Mouse (Mus musculus) heart, adult 8-10 months (tissue): ENCODE measurements around the gene Cacna1s. TPM values are rescaled to one million over a fixed set of nuclear protein-coding genes. Genes with fewer than 3 reads are reported as not detected.
A peak's percentile ranks its signal among the peaks of the same experiment; 100 is the strongest.

Experiments
- DNase-seq: peaks from one replicate; pipeline ENCODE4 v3.0.0; 2022; ENCODE audit warnings: low spot score
- total RNA-seq, 4 experiments: library from RNA; stranded (reverse); gene quantifications; 2 replicates each; pipeline ENCODE4 v1.2.4; 2022

The Cacna1s gene
- total RNA-seq, 4 experiments from 2014 or later, result 15.3 to 19.4 (median 18.4) TPM

- DNase-seq, result no peak
Measured at GRCm38 (mm10) chr1:136136547-136136946, 84.0 kb downstream of the Cacna1s start.

GRCm38 (mm10) chr1:136137071-136137531 lies 84.6 kb downstream of the Cacna1s start:
- DNase-seq, result no peak

DNA sequence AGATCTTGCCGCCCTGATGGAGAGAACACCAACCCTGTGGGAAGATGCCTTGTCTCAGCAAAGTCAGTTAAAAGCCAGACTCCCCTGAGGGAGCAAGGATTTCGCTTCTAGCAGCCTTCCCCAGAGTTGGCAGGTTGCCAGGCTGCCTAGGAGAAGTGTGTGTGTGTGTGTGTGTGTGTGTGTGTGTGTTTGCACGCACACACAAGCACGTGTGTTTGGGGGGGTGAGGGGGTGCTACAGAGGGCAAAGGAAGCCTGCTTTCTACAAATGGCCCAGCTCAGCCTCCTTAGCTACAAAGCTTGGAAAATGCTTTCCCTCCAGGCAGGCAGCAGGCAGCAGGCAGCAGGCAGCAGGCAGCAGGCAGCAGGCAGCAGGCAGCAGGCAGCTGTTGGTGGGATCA lies 85.0 kb downstream of the Cacna1s start:
- no peak for DNase-seq

DNA sequence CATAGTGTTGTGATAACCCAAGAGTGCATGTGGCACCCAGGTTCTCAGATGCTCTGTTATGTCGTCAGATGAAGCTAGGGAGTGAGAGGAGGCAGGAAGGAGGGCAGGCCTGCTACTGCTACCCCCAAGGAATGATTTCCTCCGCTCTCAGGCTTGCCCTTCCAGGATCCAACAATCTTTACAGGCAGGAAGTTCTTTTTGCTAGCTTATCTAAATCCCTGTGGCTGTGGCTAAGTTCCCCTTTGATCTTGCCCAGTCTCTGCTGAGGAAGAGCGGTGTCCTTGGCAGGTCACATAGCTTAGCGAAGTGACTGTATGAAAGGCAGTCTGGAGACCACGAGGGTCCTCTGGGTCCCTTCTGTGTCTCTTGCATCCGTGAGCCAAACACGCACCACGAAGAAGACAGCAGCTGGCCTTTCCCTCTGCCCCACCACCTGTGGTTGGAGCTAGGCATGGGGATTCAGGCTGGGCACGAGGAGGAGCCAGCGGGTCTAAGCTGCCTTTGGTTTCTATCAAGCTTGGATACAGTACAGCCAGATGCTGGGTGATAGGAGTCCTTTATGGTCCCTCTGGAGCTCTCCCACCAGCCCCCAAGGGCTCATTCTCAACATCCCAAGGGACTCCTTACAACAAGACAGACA lies 85.8 kb downstream of the Cacna1s start:
- DNase-seq, result no peak

GRCm38 (mm10) chr1:136139990-136140640 lies 87.6 kb downstream of the Cacna1s start:
- DNase-seq, result peak; percentile 54

GRCm38 (mm10) chr1:136141176-136141950 lies 88.8 kb downstream of the Cacna1s start:
- DNase-seq, result no peak

GRCm38 (mm10) chr1:136142336-136142735 lies 89.8 kb downstream of the Cacna1s start:
- DNase-seq, result no peak

GRCm38 (mm10) chr1:136143514-136143913 lies 91.0 kb downstream of the Cacna1s start:
- DNase-seq, result no peak

DNA sequence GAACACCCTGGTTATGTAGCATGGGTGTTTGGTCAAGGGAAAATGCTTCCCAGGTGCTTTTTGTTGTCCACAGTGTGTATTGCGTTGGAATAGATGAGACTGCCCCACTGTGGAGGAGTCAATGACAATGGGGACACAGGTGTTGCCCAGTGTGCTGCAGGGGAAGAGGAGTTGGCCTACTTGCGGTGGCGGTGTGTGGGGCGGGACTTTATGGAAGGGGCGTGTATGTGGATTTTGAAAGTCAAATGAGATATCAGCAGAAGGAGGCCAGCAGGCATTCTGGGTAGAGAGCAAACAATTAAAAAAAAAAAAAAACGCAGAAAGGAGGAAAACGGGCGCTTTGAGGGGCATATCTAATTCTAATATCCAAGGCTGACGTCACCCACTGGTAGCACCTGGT lies 97.2 kb downstream of the Cacna1s start:
- no peak for DNase-seq

DNA sequence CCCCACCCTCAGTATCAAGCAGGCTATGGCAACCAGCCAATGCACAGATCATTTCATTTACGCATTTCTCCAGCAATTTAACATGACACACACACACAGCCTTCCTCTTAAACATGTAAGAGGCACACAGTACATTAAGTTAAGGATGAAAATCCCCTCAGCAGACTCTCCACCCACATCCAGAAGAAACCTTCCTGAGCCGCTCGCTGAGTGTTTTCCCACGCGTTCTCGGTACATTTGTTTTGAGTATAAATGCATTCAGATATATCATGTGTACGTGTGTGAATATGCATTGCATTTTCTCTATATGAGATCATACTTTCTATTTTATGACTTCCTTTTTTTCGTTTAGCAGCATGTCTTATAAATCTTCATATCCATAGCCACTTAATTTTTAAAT lies 98.8 kb downstream of the Cacna1s start:
- no peak for DNase-seq

GRCm38 (mm10) chr1:136156304-136156703 lies 103.8 kb downstream of the Cacna1s start:
- DNase-seq, result no peak

- no peak for DNase-seq
Measured at GRCm38 (mm10) chr1:136156951-136157350, 104.4 kb downstream of the Cacna1s start.

GRCm38 (mm10) chr1:136159830-136160229 lies 107.3 kb downstream of the Cacna1s start:
- DNase-seq, result no peak

GRCm38 (mm10) chr1:136160297-136160696 lies 107.7 kb downstream of the Cacna1s start:
- no peak for DNase-seq

DNA sequence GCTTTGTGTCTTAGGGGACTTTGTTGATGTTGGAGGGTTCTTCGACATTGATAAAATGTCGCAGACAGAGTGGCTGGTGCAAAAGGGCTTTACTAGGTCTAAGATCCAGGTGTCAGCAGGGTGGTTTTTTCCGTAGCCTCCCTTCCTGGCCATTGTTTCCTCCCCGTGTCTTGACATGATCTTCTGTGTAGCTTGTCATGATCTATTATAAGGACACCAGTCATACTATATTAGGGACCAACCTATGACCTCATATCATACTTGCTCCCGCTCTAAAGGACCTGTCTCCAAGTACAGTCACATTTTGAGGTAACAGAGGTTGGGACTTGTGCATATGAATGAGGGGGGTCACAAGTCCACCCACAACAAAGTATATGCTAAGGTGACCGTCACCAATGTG lies 108.4 kb downstream of the Cacna1s start:
- no peak for DNase-seq

DNA sequence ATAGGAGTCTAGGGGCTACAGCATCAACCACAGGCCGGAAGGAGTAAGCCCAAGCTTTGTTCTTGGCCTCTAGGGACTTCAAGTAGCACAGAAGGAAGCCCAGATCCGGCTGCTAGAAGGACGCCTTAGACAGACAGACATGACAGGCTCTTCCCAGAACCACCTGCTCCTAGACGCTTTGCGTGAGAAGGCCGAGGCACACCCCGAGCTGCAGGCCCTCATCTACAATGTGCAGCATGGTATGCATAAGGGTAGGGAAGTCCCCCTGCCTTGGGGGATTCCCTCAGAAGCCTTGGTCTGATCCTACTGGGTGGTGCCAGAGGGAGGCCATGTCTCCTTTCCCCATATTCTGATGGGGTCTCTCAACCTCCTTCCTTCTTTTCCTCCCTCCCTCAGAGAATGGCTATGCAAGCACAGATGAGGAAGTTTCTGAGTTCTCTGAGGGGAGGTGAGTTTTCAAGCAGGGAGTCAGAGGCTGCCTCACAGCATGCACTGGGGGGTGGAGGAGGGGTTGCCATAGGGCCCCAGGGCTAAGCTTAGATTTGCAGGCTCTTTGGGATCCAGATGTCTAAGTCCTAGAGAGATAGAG lies 108.9 kb downstream of the Cacna1s start:
- DNase-seq, result no peak

- DNase-seq, result no peak
Measured at GRCm38 (mm10) chr1:136165436-136165835, 112.9 kb downstream of the Cacna1s start.

DNA sequence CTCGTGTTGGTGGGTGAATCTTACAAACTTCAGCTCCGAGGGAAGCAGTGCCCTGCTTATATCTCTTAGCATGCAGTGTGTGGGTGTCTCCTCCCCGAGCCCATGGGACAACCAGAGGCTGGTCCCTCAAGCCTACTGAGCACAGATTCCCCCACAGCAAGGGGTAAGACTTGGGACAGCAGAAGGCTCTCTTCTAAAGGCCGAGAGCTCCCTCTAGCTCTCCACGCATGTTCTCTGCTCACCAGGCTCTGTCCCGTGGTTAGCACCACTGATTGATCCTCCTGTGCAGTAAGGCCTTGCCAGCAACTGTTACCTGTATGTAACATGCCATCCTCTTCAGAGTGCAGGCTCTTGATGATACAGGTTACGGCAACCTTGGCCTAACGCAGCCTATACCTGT lies 115.1 kb downstream of the Cacna1s start:
- peak; percentile 11 for DNase-seq
